Mouse (Mus musculus) neural tube, embryonic 13.5 days (tissue): Measurements from ENCODE around the gene Aup1. TPM values are rescaled to one million over a fixed set of nuclear protein-coding genes. Genes with fewer than 3 reads are reported as not detected.

ENCODE experiments used
- ATAC-seq: fragments of 200-750 bp; cut with Nextera tagmentation; 2 replicates; pipeline ENCODE4 v1.8.0; 2017; ENCODE audit warnings: low read depth, mild to moderate bottlenecking, moderate TSS enrichment, moderate library complexity
- H3K27ac ChIP-seq: fragments of 300-500 bp; sonication (generic); replicated peaks from 2 replicates; pipeline ENCODE4 v1.5.1; 2015; ENCODE audit warnings: moderate library complexity, mild to moderate bottlenecking, inconsistent platforms
- H3K27me3 ChIP-seq: fragments of 300-500 bp; sonication (generic); 2 replicates; pipeline ENCODE4 v1.6.1; 2015; ENCODE audit warnings: mild to moderate bottlenecking, inconsistent platforms
- H3K36me3 ChIP-seq: fragments of 300-500 bp; sonication (generic); 2 replicates; pipeline ENCODE4 v1.6.1; 2015; ENCODE audit warnings: mild to moderate bottlenecking, inconsistent platforms
- H3K4me1 ChIP-seq: fragments of 300-500 bp; sonication (generic); replicated peaks from 2 replicates; pipeline ENCODE4 v1.6.1; 2015; ENCODE audit warnings: inconsistent platforms
- H3K4me2 ChIP-seq: fragments of 300-500 bp; sonication (generic); 2 replicates; pipeline ENCODE4 v1.6.1; 2015; ENCODE audit warnings: inconsistent platforms, mild to moderate bottlenecking, moderate library complexity
- H3K4me3 ChIP-seq: fragments of 300-500 bp; sonication (generic); 2 replicates; pipeline ENCODE4 v1.5.1; 2015; ENCODE audit warnings: mild to moderate bottlenecking, inconsistent platforms
- H3K9ac ChIP-seq: fragments of 300-500 bp; sonication (generic); 2 replicates; pipeline ENCODE4 v1.6.1; 2015; ENCODE audit warnings: moderate library complexity, mild to moderate bottlenecking, inconsistent platforms
- H3K9me3 ChIP-seq: fragments of 300-500 bp; sonication (generic); 2 replicates; pipeline ENCODE4 v1.6.1; 2016; ENCODE audit warnings: inconsistent platforms
- WGBS: fragments of 180-500 bp; shearing (Covaris S2); methylation state at CpG from one replicate; pipeline ENCODE4 v1.1.7; 2015; 5-methylcytosine and 5-hydroxymethylcytosine counted together
- polyA plus RNA-seq: library from polyadenylated mRNA; unstranded; fragments of >200 nt; fragmentation: Nextera tagmentation; extraction: Ambion mirVana; gene quantifications from 2 replicates; pipeline ENCODE4 v1.2.1, GENCODE M21; 2015

Aup1 gene
- polyA plus RNA-seq, 1 experiment from 2014 or later: 169 TPM

- Histone ChIP-seq H3K4me2 (peak within 1 kb of the TSS; percentile 82), H3K27me3 (peaks cover 62% of the 10 kb centered on the region), H3K9ac (peak within 1 kb of the TSS; percentile 65), H3K36me3 (no peaks in the 10 kb centered on the region), H3K4me1 (peaks cover 29% of the 10 kb centered on the region), H3K4me3 (peak within 1 kb of the TSS; percentile 46), H3K27ac (peak within 1 kb of the TSS; percentile 29), H3K9me3 (no peaks in the 10 kb centered on the region)
- peak; percentile 66 for ATAC-seq
- WGBS: under 1% methylated on average over 51 of the region's 51 CpGs
Measured at GRCm38 (mm10) chr6:83033249-83034185, 20.8 kb upstream of the Aup1 start, which contains the start of the genes Dok1 and Loxl3. Dok1 (minus strand) TSS chr6:83033471. Loxl3 (plus strand) TSS chr6:83034173.

GRCm38 (mm10) chr6:83034463-83035055 is 19.8 kb upstream of the Aup1 start:
- Histone ChIP-seq H3K4me3 (peak overlapping the region; percentile 46), H3K27ac (peak overlapping the region; percentile 29; the same call in 1 of the 2 replicates), H3K27me3 (peaks cover 58% of the 10 kb centered on the region), H3K4me1 (peaks cover 34% of the 10 kb centered on the region), H3K36me3 (no peaks in the 10 kb centered on the region), H3K9me3 (no peaks in the 10 kb centered on the region), H3K9ac (peak overlapping the region; percentile 65), H3K4me2 (peak overlapping the region; percentile 82)
- 15% methylated on average over 5 of the region's 5 CpGs for WGBS
- no peak for ATAC-seq

GRCm38 (mm10) chr6:83037188-83037587 is 17.1 kb upstream of the Aup1 start:
- peaks cover 30% of the 10 kb centered on the region for H3K4me1 ChIP-seq
- H3K9ac ChIP-seq: no peak overlapping the region
- no peak for ATAC-seq
- H3K36me3 ChIP-seq: no peaks in the 10 kb centered on the region
- WGBS: 82% methylated on average over 8 of the region's 8 CpGs
- H3K4me3 ChIP-seq: no peak overlapping the region
- no peak overlapping the region for H3K4me2 ChIP-seq
- H3K9me3 ChIP-seq: no peaks in the 10 kb centered on the region
- peaks cover 33% of the 10 kb centered on the region for H3K27me3 ChIP-seq
- H3K27ac ChIP-seq: no peak overlapping the region

GRCm38 (mm10) chr6:83038496-83039012 is 15.8 kb upstream of the Aup1 start:
- H3K27ac ChIP-seq: peak overlapping the region; percentile 42; the same call in 1 of the 2 replicates
- ATAC-seq: peak; percentile 57
- peak overlapping the region; percentile 61 for H3K9ac ChIP-seq
- peaks cover 21% of the 10 kb centered on the region for H3K27me3 ChIP-seq
- peak overlapping the region; percentile 32 for H3K4me3 ChIP-seq
- 10% methylated on average over 24 of the region's 24 CpGs for WGBS
- H3K4me1 ChIP-seq: peaks cover 17% of the 10 kb centered on the region
- no peaks in the 10 kb centered on the region for H3K9me3 ChIP-seq
- H3K36me3 ChIP-seq: no peaks in the 10 kb centered on the region
- H3K4me2 ChIP-seq: peak overlapping the region; percentile 58

- peaks cover 7% of the 10 kb centered on the region; the same call in 1 of the 2 replicates for H3K27me3 ChIP-seq
- H3K36me3 ChIP-seq: no peaks in the 10 kb centered on the region
- H3K9ac ChIP-seq: no peak overlapping the region
- H3K4me3 ChIP-seq: no peak overlapping the region
- WGBS: 82% methylated on average over 5 of the region's 5 CpGs
- no peak for ATAC-seq
- H3K27ac ChIP-seq: no peak overlapping the region
- H3K9me3 ChIP-seq: no peaks in the 10 kb centered on the region
- H3K4me2 ChIP-seq: no peak overlapping the region
- peaks cover 12% of the 10 kb centered on the region for H3K4me1 ChIP-seq
Measured at GRCm38 (mm10) chr6:83040601-83041000, 13.7 kb upstream of the Aup1 start.

- H3K27ac ChIP-seq: no peak overlapping the region
- H3K4me1 ChIP-seq: peaks cover 4% of the 10 kb centered on the region
- 75% methylated on average over 6 of the region's 6 CpGs for WGBS
- H3K4me3 ChIP-seq: no peak overlapping the region
- no peaks in the 10 kb centered on the region for H3K36me3 ChIP-seq
- H3K27me3 ChIP-seq: no peaks in the 10 kb centered on the region
- H3K9ac ChIP-seq: no peak overlapping the region
- no peak for ATAC-seq
- H3K4me2 ChIP-seq: no peak overlapping the region
- H3K9me3 ChIP-seq: no peaks in the 10 kb centered on the region
Measured at GRCm38 (mm10) chr6:83043561-83043960, 10.8 kb upstream of the Aup1 start.

GRCm38 (mm10) chr6:83043993-83044392 is 10.3 kb upstream of the Aup1 start:
- Histone ChIP-seq H3K4me2 (no peak overlapping the region), H3K27me3 (no peaks in the 10 kb centered on the region), H3K27ac (no peak overlapping the region), H3K36me3 (no peaks in the 10 kb centered on the region), H3K4me1 (no peaks in the 10 kb centered on the region), H3K9ac (no peak overlapping the region), H3K4me3 (no peak overlapping the region), H3K9me3 (no peaks in the 10 kb centered on the region)
- 92% methylated on average over 5 of the region's 5 CpGs for WGBS
- ATAC-seq: no peak

- no peaks in the 10 kb centered on the region for H3K27me3 ChIP-seq
- WGBS: 73% methylated on average over 9 of the region's 9 CpGs
- ATAC-seq: no peak
- H3K9me3 ChIP-seq: no peaks in the 10 kb centered on the region
- H3K9ac ChIP-seq: no peak overlapping the region
- no peaks in the 10 kb centered on the region for H3K4me1 ChIP-seq
- no peaks in the 10 kb centered on the region for H3K36me3 ChIP-seq
- H3K4me3 ChIP-seq: no peak overlapping the region
- no peak overlapping the region for H3K4me2 ChIP-seq
- no peak overlapping the region for H3K27ac ChIP-seq
Measured at GRCm38 (mm10) chr6:83044742-83045141, 9.6 kb upstream of the Aup1 start.

GRCm38 (mm10) chr6:83049367-83049766 is 5.0 kb upstream of the Aup1 start:
- Histone ChIP-seq H3K4me3 (no peak overlapping the region), H3K27ac (no peak overlapping the region), H3K4me1 (peaks cover 20% of the 10 kb centered on the region), H3K9me3 (no peaks in the 10 kb centered on the region), H3K36me3 (peaks cover 15% of the 10 kb centered on the region), H3K27me3 (no peaks in the 10 kb centered on the region), H3K4me2 (no peak overlapping the region), H3K9ac (no peak overlapping the region)
- ATAC-seq: no peak
- 75% methylated on average over 10 of the region's 10 CpGs for WGBS

- 1% methylated on average over 26 of the region's 26 CpGs for WGBS
- H3K27ac ChIP-seq: peak overlapping the region; percentile 90
- H3K4me3 ChIP-seq: peak overlapping the region; percentile 98
Measured at GRCm38 (mm10) chr6:83053136-83053960, 973 bp upstream of the Aup1 start.

GRCm38 (mm10) chr6:83054871-83055431 is 630 bp downstream of the Aup1 start, which contains the start of gene Htra2:
Htra2 (minus strand) TSS chr6:83055273.
- Histone ChIP-seq H3K27me3 (no peaks in the 10 kb centered on the region), H3K4me2 (peak within 1 kb of the TSS; percentile 81), H3K4me3 (peak within 1 kb of the TSS; percentile 98), H3K4me1 (peaks cover 31% of the 10 kb centered on the region), H3K9me3 (no peaks in the 10 kb centered on the region), H3K9ac (peak within 1 kb of the TSS; percentile 93), H3K36me3 (peaks cover 36% of the 10 kb centered on the region), H3K27ac (peak within 1 kb of the TSS; percentile 90)
- WGBS: under 1% methylated on average over 50 of the region's 50 CpGs
- ATAC-seq: peak; percentile 46; the same call in 1 of the 2 replicates

More at GRCm38 (mm10) chr6:83053136-83053960, 973 bp upstream of the Aup1 start:
- peak overlapping the region; percentile 93 for H3K9ac ChIP-seq
- no peaks in the 10 kb centered on the region for H3K9me3 ChIP-seq
- H3K27me3 ChIP-seq: no peaks in the 10 kb centered on the region
- peak; percentile 7 for ATAC-seq
- H3K4me1 ChIP-seq: peaks cover 31% of the 10 kb centered on the region
- H3K36me3 ChIP-seq: peaks cover 36% of the 10 kb centered on the region
- H3K4me2 ChIP-seq: peak overlapping the region; percentile 81
